Mouse (Mus musculus): Measurements from ENCODE around the gene Rln3.

Gene Rln3

DNA sequence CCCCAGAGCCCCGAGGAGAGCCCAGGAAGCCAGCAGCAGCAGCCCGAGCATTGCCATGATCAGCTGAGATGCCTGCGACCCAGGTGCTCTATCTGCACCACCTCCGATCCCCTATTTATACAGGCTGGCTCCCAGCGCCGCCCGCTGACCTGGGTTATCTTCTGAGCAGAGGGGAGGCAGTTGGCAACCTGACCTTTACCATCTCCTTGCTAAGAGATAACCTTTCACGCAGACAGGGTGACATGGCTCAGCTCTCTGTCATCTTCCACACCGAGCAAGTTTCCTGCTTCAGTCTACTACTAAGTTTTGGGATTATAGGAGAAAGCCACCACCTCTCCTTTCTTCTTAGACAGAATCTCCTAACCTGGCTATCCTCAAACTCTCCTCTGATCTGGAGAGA is at the start of gene Rln3:
TSS of gene Rln3 (minus strand) at position 101 of the 400 bp plus-strand sequence.
- ChIA-PET CTCF (interaction anchor here (0.6 to 1.7 kb wide), 12 partner anchors 9 to 547 kb away, joined by 3 to 7 read pairs (median 3); no protein-coding TSS in a partner anchor), POLR2A (interaction anchor here (0.7 to 5.1 kb wide), 15 partner anchors 9 to 304 kb away, joined by 3 to 25 read pairs (median 4); partner anchors contain the start of genes Dcaf15 (in 2 of the 4), Rfx1 (in 2 of the 4), Adgre5 (in 1 of the 4) and Asf1b (in 1 of the 4))

DNA sequence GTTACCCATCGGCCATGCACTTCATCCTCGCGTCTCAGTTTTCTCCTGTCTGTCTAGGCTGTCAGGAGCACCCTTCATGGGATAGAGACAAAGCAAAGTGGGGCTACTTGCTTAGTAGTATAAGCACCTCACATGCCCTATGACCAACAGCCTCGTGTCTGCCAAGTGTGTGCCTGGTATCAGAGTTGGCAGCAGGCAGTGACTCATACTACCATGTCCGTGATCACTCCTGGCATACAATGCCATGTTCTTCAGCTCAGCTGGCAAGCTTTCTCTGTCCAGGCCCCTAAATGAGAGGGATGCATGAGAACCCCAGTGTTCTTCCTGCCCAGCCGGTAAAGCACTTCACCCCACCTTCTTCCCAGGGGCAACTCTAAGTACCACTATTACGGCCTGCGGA is 45.8 kb upstream of the Rln3 start:
- ChIA-PET CTCF (no interaction called here), POLR2A (interaction anchor here in 3 of 4 experiments (0.5 to 1.8 kb wide), 7 partner anchors 14 to 456 kb away, joined by 3 to 6 read pairs (median 4); partner anchors contain the start of genes Dcaf15 (in 1 of the 3), Gm10643 (in 1 of the 3) and Rfx1 (in 1 of the 3))

DNA sequence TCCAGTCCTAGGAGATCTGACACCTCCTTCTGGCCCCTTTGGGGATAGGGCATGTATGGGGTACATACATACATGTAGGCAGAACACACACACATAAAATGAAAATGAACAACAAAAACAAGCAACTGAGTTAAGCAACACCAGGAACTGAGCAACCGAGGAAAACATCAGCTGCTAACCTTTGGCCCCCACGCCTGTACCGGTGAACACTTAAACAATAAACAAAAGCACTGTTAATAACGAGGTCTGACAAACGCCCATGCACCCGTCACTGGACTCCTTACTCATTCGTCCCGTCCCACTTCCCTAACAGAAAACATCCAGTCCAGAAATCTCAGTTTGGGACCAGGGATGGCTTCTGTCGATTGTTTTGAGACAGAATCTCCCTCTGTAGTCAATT is 44.5 kb upstream of the Rln3 start:
- ChIA-PET POLR2A (interaction anchor here in 1 of 4 experiments (0.6 to 1.8 kb wide), 3 partner anchors 14 to 45 kb away, joined by 3 to 5 read pairs (median 4); partner anchors contain the start of gene Dcaf15), CTCF (no interaction called here)

DNA sequence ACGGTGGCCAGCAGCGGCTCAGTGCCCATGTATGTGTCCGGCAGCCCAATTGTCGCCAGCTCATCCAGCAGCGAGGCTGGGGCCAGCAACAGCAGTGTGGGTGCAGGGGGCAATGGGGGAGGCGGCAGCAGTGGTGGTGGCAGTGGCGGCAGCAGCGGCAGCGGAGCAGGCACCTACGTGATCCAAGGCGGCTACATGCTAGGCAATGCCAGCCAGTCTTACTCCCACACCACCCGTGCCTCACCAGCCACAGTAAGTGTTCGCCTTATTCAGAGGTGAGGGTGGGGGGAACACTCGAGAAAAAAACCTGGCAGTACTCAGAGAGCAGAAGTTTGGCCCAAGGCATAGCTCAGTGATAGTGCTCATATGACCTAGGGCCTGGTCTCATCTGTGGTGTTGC is 43.0 kb upstream of the Rln3 start:
- CTCF ChIA-PET, result interaction anchor here in 2 of 4 experiments (0.6 to 1.0 kb wide), 3 partner anchors 17 to 166 kb away, joined by 3 to 4 read pairs (median 3); partner anchors contain the start of genes Dcaf15 (in 1 of the 2) and Podnl1 (in 1 of the 2)
- POLR2A ChIA-PET, result interaction anchor here in 2 of 4 experiments (1.1 to 1.9 kb wide), 8 partner anchors 9 to 21 kb away, joined by 3 to 8 read pairs (median 5); partner anchors contain the start of genes Dcaf15 (in 2 of the 2) and Rfx1 (in 2 of the 2)

DNA sequence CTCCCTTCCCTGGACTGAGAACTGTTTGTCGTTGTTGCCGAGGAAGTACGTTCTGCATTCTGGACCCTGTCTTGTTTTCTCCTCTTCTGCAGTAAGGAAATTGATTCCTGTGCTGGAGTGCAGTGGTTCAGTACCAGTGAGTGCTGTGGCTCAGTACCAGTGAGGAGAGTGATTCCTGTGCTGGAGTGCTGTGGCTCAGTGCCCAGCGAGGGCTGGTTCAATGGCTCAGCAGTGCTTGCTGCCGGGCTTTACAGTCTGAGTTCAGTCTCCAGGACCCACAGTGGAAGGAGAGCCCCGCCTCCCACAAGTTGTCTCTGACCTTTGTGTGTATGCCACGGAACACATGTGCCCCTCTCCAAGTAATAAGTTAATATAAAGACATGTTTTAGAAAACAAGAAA is 42.4 kb upstream of the Rln3 start:
- ChIA-PET CTCF (interaction anchor here in 1 of 4 experiments (0.9 kb wide), 1 partner anchor 18 kb away, joined by 3 read pairs; the partner anchor contains the start of gene Dcaf15), POLR2A (interaction anchor here in 2 of 4 experiments (1.1 to 1.9 kb wide), 5 partner anchors 10 to 21 kb away, joined by 3 to 8 read pairs (median 6); partner anchors contain the start of genes Dcaf15 (in 1 of the 2) and Rfx1 (in 1 of the 2))

DNA sequence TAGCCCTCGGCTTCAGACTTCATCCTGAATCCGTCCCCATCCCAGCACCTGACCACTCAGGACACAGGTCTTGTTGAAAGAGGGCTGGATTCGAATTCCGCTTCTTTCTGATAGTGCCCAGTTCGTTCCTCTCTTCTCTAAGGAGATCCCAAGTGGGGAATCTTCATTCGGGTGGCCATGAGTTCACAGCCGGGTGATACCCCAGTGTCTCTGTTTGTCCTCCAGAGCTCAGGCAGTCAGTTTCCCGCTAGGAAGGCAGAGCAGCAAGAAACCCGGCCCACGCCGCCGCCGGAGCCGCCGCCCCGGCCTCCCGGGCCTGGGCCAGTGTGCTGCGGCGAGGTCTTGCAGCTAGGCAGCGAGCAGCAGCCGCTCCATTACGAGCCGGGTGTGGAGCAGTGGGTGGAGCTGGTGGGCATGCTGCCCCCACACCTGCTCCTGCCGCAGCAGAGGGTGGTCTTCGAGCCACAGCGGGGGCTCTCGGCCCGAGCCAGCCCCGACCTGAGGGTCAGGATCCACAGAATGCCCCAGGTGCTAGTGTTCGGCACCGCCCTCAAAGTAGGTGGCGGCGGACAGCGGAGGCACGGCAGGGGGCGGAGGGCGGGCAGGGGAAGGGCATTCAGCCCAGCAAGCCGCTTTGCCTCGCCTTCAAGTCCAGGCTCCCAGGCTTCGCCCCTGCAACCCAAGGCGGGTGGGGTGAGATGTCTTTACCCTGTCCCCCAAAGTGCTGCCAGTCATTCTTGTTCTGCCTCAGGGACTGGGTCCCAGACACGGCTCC is 39.7 kb upstream of the Rln3 start:
- ChIA-PET CTCF (interaction anchor here (0.5 to 2.0 kb wide), 7 partner anchors 17 to 345 kb away, joined by 3 to 4 read pairs (median 3); no protein-coding TSS in a partner anchor), POLR2A (interaction anchor here in 3 of 4 experiments (0.5 to 1.7 kb wide), 13 partner anchors 9 to 118 kb away, joined by 3 to 13 read pairs (median 4); partner anchors contain the start of genes Dcaf15 (in 1 of the 3) and Rfx1 (in 1 of the 3))

DNA sequence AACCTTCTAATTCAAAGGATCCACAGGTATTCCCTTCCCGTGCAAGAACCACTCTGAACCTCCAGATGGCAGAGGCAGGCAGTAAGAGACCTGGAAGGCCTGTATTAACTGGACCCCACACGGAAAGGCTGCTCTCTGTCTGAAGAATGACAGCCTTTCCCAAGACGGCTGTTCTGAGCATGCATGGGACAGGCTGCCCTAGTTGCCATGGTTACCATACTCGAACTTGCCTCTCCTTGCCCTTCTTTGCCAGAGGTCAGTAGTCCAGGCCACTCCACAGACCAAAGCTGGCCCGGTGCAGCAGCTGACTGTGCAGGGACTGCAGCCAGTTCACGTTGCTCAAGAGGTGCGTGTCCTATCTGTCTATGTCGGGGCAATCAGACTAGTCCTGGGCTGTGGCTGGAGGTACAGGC is 39.0 kb upstream of the Rln3 start:
- CTCF ChIA-PET, result interaction anchor here (0.5 to 2.0 kb wide), 6 partner anchors 44 to 346 kb away, joined by 3 to 4 read pairs (median 4); no protein-coding TSS in a partner anchor
- POLR2A ChIA-PET, result interaction anchor here in 3 of 4 experiments (0.5 to 1.7 kb wide), 14 partner anchors 9 to 118 kb away, joined by 3 to 13 read pairs (median 4); partner anchors contain the start of genes Dcaf15 (in 1 of the 3) and Rfx1 (in 1 of the 3)

DNA sequence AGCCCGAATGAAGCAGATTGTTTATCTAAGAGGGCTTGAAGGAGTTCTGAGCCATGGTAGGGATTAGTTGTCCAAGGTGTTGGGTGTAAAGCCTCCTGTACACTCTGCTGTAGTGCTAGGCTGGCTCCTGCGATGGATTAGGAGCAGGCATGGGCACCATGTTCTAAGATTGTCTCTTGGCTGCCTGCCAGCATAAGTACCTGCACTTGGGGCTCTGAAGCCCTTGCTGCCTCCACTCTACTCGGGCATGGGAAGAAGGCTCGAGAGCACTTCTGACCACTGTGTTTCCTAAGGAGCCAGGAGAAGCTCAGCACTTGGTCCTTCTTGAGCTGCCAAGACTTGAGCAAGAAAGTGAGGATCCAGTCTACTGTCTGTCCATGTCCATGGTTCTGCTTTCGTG is 34.4 kb upstream of the Rln3 start:
- ChIA-PET CTCF (no interaction called here), POLR2A (interaction anchor here in 1 of 4 experiments (6.6 kb wide), 1 partner anchor 14 kb away, joined by 88 read pairs; the partner anchor contains the start of genes Gm10643 and Rfx1)

DNA sequence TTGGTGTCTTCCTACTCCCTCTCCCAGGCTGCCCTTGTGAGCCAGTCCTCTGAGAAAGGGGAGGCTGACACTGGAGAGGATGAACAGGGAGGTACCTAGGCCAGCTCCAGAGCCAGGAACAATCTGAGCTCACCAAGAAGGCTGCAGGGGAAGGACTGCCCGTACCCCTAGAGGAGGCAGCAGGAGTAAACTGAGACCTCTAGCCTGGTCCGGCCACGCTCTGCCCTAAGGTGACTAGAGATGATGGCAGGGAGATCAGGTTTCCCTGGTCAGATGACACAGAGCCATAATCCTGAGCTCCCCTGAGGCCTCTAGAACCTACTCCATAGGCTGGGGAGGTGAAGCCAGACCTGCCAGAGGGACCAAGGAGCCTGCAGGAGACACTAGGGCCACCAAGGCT is 32.0 kb upstream of the Rln3 start:
- ChIA-PET CTCF (interaction anchor here in 3 of 4 experiments (0.6 to 1.4 kb wide), 8 partner anchors 16 to 286 kb away, joined by 3 to 5 read pairs (median 3); no protein-coding TSS in a partner anchor), POLR2A (interaction anchor here in 3 of 4 experiments (0.6 to 8.4 kb wide), 18 partner anchors 9 to 424 kb away, joined by 3 to 88 read pairs (median 5); partner anchors contain the start of genes Rfx1 (in 3 of the 3), Dcaf15 (in 2 of the 3), Gipc1 (in 1 of the 3) and Gm10643 (in 1 of the 3))

DNA sequence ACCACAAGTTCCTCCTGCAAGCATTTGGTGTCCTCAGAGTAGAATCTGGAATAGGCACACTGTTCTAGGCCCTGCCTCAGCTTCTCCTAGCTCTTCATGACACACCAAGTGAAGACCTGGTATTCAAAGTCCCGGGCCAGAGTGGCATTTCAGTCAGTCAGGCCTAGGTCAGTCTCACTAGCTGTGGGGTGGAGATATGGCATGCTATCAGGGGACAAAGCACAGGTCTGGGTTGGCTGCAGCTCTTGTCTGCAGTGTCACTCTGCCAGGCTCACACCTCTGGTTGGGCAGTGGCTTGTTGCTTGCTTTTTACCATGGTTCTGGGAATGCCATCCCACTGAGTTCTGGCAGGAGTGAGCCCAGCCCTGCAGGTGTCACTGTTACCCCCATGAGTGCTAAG is 31.6 kb upstream of the Rln3 start:
- ChIA-PET POLR2A (interaction anchor here in 3 of 4 experiments (0.6 to 8.4 kb wide), 24 partner anchors 8 to 1724 kb away, joined by 3 to 88 read pairs (median 4); partner anchors contain the start of genes Rfx1 (in 3 of the 3), Dcaf15 (in 2 of the 3), 4930432K21Rik (in 1 of the 3) and Cc2d1a (in 1 of the 3)), CTCF (interaction anchor here in 3 of 4 experiments (0.6 to 1.4 kb wide), 9 partner anchors 16 to 161 kb away, joined by 3 to 5 read pairs (median 3); no protein-coding TSS in a partner anchor)

DNA sequence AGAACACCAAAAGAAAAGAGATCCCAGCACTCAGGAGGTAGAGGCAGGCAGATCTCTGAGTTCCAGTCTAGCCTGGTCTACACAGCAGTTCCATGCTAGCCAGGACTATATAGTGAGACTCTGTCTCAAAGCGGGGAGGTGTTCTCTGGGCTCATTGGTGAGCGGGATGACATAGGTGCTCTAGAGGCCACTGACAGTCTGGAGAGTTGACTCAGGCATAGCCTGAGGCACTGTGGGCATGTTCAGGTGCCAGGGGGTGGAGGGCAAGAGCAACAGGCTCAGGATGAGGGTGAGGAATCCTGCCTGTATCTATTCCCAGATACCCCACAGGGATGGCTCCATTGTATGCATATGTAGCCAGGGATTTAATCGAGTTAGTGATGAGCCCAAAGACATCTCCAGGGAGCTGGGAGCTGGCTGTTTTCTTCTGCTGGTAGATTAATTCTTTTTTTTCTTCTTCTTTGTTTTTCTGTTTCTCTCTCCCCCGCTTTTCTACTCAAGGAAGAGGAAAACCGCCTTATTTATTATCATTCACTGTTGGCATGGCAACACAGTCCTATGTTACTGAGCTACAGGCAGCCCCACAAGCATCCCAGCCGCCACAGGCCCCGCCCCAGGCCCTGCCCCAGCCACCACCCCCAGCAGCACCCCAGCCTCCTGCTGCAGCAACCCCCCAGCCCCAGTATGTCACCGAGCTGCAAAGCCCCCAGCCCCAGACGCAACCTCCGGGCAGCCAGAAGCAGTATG is 28.6 kb upstream of the Rln3 start:
- POLR2A ChIA-PET, result interaction anchor here (0.6 to 8.4 kb wide), 27 partner anchors 8 to 334 kb away, joined by 3 to 88 read pairs (median 5); partner anchors contain the start of genes Dcaf15 (in 2 of the 4), Gm10643 (in 1 of the 4), Rfx1 (in 1 of the 4) and Rln3 (in 1 of the 4)
- CTCF ChIA-PET, result interaction anchor here in 2 of 4 experiments (0.5 to 2.8 kb wide), 5 partner anchors 27 to 137 kb away, joined by 3 to 12 read pairs (median 3); no protein-coding TSS in a partner anchor

DNA sequence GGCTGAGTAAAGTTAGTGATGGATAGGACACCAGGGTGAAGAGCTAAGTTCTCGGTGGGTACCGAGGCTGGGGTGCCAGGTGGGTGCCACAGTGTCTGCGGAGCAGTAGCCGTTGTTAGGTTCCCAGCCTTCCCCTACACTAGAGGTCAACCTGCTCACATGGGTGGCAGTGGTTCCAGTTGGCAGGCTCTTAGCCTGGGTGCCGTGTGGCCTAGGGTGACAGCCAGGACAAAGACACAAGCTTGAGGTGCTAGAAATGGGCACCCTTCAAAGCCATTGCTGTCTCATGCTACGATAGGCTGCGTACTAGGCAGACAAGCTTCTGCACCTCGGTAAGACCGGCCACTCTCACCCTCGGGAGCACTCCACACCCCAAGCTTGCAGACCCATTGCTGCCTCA is 27.5 kb upstream of the Rln3 start:
- POLR2A ChIA-PET, result interaction anchor here in 2 of 4 experiments (0.8 to 8.4 kb wide), 7 partner anchors 14 to 112 kb away, joined by 3 to 59 read pairs (median 4); partner anchors contain the start of genes Dcaf15 (in 1 of the 2) and Rln3 (in 1 of the 2)
- CTCF ChIA-PET, result interaction anchor here in 1 of 4 experiments (0.6 to 1.6 kb wide), 2 partner anchors 33 to 35 kb away, joined by 3 to 6 read pairs; no protein-coding TSS in a partner anchor

DNA sequence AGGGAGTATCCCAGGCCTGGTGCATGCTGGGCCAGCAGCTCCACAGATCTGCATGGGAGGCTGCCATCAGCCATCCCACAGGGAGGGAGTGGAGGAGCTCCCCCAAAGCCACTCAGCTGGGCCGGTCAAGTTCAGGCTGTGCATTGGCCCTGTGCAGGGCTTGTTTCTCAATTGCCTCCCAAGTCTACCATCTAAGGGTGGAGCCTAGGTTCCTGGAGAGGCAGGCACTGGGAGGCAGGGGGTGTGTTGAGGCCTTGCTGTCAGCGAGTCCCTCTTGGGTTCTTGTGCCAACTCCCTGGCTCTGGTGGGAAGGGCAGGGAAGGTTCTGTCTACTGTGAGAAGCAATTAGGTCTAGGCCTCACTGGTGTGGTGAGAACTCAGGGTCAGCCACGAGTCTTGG is 27.1 kb upstream of the Rln3 start:
- CTCF ChIA-PET, result interaction anchor here in 1 of 4 experiments (0.6 to 1.6 kb wide), 2 partner anchors 33 to 34 kb away, joined by 3 to 6 read pairs; no protein-coding TSS in a partner anchor
- POLR2A ChIA-PET, result interaction anchor here in 1 of 4 experiments (1.1 to 8.4 kb wide), 5 partner anchors 14 to 96 kb away, joined by 3 to 59 read pairs (median 4); partner anchors contain the start of genes Dcaf15 and Rln3

DNA sequence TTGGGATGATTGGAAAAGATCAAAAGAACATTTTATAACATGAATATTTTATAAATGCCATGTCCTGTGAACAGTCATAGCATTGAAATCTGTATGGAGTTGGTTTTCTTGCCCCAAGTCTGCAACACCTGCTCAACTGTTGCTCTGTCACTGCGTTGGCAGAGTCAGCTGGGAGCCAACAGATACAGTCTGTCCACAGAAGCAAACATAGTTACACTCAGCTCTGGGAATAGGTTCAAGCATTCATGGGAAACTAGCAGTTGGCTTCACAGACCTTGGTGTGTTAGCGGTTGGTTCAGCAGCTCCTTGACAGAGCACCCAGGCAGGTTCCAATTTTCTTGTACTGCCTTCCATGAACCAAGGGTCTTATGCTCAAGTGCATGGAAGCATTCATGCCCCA is 25.9 kb upstream of the Rln3 start:
- CTCF ChIA-PET, result interaction anchor here in 1 of 4 experiments (0.6 kb wide), 1 partner anchor 317 kb away, joined by 3 read pairs; no protein-coding TSS in a partner anchor
- POLR2A ChIA-PET, result interaction anchor here in 3 of 4 experiments (0.6 to 8.4 kb wide), 6 partner anchors 11 to 34 kb away, joined by 3 to 59 read pairs (median 4); partner anchors contain the start of gene Dcaf15 (in 2 of the 3)

DNA sequence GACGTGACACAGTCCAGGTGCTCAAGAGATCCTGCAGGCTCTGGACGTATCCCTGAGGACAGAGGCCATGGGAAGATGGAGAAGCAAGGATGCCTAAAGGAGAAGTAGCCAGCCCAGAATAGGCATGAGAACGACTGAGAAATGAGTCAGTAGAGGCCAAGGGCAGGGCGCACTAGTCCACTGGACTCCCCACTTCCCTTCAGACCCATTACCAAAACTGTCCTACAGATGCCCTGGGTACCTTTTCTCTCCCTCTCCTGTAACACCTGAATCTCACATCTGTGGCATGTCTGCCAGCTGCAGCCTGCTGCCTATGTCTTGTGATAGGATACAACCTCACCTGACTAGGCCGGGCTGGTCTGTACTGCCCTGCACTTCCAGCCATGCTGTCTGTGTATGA is 25.4 kb upstream of the Rln3 start:
- CTCF ChIA-PET, result interaction anchor here in 2 of 4 experiments (0.6 to 1.2 kb wide), 3 partner anchors 134 to 1204 kb away, joined by 3 read pairs; no protein-coding TSS in a partner anchor
- POLR2A ChIA-PET, result interaction anchor here in 3 of 4 experiments (0.5 to 8.4 kb wide), 12 partner anchors 11 to 120 kb away, joined by 3 to 59 read pairs (median 4); partner anchors contain the start of gene Dcaf15 (in 2 of the 3)

DNA sequence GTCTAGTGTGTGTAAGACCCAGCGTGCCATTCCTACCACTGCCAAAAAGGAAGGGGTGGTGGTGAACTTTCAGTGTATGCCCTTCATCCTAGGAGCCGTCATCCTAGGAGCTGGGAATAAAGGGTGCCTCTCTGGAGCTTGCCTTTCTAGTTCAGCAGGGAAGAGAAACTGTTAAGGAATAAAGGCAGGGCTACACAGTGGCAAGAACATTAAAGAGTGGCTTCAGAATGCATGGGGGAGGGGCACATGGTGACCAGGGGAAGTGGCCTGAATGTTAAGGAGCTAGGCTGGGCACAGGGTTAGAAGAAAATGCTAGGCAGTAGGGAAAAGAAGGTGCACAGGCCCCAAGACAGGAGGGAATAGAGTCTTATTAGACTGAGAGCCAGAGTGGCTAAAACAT is 24.9 kb upstream of the Rln3 start:
- ChIA-PET CTCF (interaction anchor here (0.6 to 1.5 kb wide), 4 partner anchors 17 to 1205 kb away, joined by 3 to 4 read pairs (median 3); no protein-coding TSS in a partner anchor), POLR2A (interaction anchor here in 3 of 4 experiments (0.5 to 4.5 kb wide), 15 partner anchors 7 to 120 kb away, joined by 3 to 50 read pairs (median 4); partner anchors contain the start of gene Dcaf15 (in 3 of the 3))

Data from embryonic stem cell, embryonic (primary cell).